Mouse (Mus musculus) lung, postnatal 0 days (tissue): ENCODE results near the gene Jph4.

Source experiments
- CTCF ChIP-seq: IDR thresholded peaks from 2 replicates; pipeline ENCODE4 v1.5.1; 2016; ENCODE audit warnings: antibody characterized with exemption, mild to moderate bottlenecking
- EP300 ChIP-seq: IDR thresholded peaks from 2 replicates; pipeline ENCODE4 v1.6.1; 2016; ENCODE audit warnings: antibody characterized with exemption, mild to moderate bottlenecking, control low read depth

DNA sequence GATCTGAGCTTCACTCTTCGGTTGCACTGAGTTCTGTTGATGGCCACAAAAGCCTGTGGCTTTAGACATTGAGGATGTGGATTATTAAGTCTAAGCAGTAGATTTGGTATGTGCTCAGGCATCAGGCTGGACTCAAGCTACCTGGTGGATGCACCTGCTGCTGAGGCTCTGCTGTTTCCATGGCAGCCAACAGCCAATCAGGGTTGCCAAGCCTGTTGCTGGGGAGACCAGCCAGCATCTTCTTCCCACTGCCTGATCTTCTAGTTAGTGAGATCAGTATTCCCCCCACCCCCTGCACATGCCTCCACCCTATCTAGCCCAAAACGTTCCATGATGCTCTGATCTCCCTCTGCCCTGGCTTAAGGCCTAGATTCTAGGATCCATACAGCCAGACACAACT, 5.0 kb downstream of the Jph4 start:
- TF ChIP-seq CTCF (no peak), EP300 (no peak)
